Mouse (Mus musculus): Measurements from ENCODE around the gene Clip3. TPM values are rescaled to one million over a fixed set of nuclear protein-coding genes. Genes with fewer than 3 reads are reported as not detected.
A peak's percentile ranks its signal among the peaks of the same experiment; 100 is the strongest.

The Clip3 gene
- polyA plus RNA-seq, 1 experiment from 2014 or later: 124 TPM

DNA sequence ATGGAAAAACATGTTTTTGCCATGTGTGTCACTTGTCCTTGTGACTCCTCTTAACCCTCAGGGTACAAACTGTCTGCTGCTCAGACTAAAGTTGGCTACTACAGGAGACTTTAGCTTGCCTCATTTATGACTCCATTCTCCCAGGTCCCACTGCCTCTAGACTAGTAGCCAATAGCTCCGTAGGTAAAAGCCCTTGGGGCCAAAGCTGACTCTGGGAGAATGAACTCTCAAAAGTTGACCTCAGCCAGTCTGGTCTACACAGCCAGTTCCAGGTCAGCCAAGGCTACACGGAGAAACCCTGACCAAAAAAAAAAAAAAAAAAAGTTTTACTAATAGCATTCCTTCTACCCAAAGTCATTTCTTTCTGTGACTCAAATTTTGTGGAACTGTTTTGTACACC, 12.6 kb upstream of the Clip3 start:
- WGBS: 74% methylated on average over 2 of the region's 2 CpGs
- no peak for ATAC-seq
- Histone ChIP-seq H3K27ac (ENCODE audit: low read length) (no peak overlapping the region), H3K36me3 (ENCODE audit: control insufficient read depth, insufficient read depth, low read length) (no peaks in the 10 kb centered on the region), H3K27me3 (ENCODE audit: control insufficient read depth, insufficient read depth, low read depth, low read length) (no peaks in the 10 kb centered on the region), H3K9ac (ENCODE audit: low read depth, low read length) (no peak overlapping the region), H3K4me3 (ENCODE audit: low read depth, low read length) (no peak overlapping the region), H3K9me3 (replicated peaks; ENCODE audit: control insufficient read depth, low read length, poor library complexity, severe bottlenecking) (no peaks in the 10 kb centered on the region), H3K4me1 (ENCODE audit: control insufficient read depth, insufficient read depth, low read length) (peaks cover 6% of the 10 kb centered on the region; the same call in 1 of the 2 replicates), H3K4me2 (ENCODE audit: low read length) (no peak overlapping the region)

DNA sequence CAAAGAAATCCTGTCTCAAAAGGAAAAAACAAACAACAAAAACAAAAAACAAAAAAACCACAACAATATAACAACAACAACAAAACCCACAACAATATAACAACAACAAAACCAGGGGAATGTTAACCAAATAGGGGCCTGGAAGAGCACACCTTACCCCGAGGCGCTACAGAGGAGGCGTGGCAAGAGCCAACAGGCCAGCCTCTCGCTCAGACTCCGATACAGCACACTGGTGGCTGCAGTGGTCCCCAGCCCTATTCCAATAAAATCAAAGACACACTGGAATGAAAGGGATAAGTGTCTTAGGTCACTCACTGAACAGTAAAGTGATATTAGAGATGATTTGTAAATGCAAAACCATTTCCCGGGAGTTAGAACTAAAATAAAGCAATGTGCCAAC, 12.0 kb upstream of the Clip3 start:
- Histone ChIP-seq H3K4me1 (ENCODE audit: control insufficient read depth, insufficient read depth, low read length) (peaks cover 6% of the 10 kb centered on the region; the same call in 1 of the 2 replicates), H3K4me2 (ENCODE audit: low read length) (peak overlapping the region; percentile 97), H3K9ac (ENCODE audit: low read depth, low read length) (peak overlapping the region; percentile 56; the same call in 1 of the 2 replicates), H3K27me3 (ENCODE audit: control insufficient read depth, insufficient read depth, low read depth, low read length) (no peaks in the 10 kb centered on the region), H3K4me3 (ENCODE audit: low read depth, low read length) (peak overlapping the region; percentile 69), H3K27ac (ENCODE audit: low read length) (no peak overlapping the region), H3K36me3 (ENCODE audit: control insufficient read depth, insufficient read depth, low read length) (no peaks in the 10 kb centered on the region), H3K9me3 (replicated peaks; ENCODE audit: control insufficient read depth, low read length, poor library complexity, severe bottlenecking) (no peaks in the 10 kb centered on the region)
- WGBS: 0% methylated on average over 6 of the region's 6 CpGs
- no peak for ATAC-seq

DNA sequence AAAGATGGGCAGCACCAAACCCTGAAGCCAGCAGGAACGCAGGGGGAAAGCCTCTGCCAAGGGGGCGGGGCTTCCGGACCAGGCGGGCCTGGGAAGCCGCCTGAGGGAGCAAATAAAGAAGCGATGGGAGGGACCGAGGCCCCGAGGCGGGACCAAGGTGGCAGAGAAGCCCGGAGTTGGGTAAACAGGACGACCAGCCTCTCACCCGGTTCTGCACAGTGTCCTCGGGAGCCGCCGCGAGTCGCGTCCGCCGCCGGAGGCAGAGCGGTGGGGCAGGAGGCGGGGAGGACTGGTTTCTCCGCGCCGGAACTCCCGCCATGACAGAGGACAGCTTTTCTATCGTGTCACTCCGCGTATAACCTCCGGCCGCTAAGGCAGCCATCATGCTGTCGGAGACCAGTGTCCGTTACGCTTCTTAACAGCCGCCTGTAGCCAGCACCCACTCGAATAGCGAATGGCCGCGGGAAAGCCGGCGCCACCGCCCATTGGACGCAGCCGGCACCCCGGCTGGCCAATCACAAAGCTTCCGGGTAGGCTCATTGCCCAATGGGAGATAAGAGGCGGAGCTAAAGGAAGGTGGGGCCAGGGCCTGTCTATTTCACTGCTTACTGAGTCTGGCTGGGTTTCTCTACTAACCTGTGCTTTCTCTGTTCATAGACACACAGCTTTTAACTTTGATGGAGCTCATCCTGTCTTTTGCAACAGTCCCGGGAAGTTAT, 11.4 kb upstream of the Clip3 start, which contains the start of the genes Thap8 and Wdr62:
Gene Thap8, plus strand, starts transcription at position 144 of the 719 bp plus-strand sequence.
Gene Wdr62, minus strand, starts transcription at position 469 of the 719 bp plus-strand sequence.
- H3K27ac ChIP-seq (ENCODE audit: low read length): peak within 1 kb of the TSS; percentile 98
- no peaks in the 10 kb centered on the region for H3K9me3 ChIP-seq (replicated peaks; ENCODE audit: control insufficient read depth, low read length, poor library complexity, severe bottlenecking)
- peak within 1 kb of the TSS; percentile 97 for H3K4me2 ChIP-seq (ENCODE audit: low read length)
- peak within 1 kb of the TSS; percentile 69 for H3K4me3 ChIP-seq (ENCODE audit: low read depth, low read length)
- H3K36me3 ChIP-seq (ENCODE audit: control insufficient read depth, insufficient read depth, low read length): no peaks in the 10 kb centered on the region
- peaks cover 6% of the 10 kb centered on the region; the same call in 1 of the 2 replicates for H3K4me1 ChIP-seq (ENCODE audit: control insufficient read depth, insufficient read depth, low read length)
- H3K27me3 ChIP-seq (ENCODE audit: control insufficient read depth, insufficient read depth, low read depth, low read length): no peaks in the 10 kb centered on the region
- under 1% methylated on average over 49 of the region's 49 CpGs for WGBS
- peak; percentile 97 for ATAC-seq
- peak within 1 kb of the TSS; percentile 82 for H3K9ac ChIP-seq (ENCODE audit: low read depth, low read length)

DNA sequence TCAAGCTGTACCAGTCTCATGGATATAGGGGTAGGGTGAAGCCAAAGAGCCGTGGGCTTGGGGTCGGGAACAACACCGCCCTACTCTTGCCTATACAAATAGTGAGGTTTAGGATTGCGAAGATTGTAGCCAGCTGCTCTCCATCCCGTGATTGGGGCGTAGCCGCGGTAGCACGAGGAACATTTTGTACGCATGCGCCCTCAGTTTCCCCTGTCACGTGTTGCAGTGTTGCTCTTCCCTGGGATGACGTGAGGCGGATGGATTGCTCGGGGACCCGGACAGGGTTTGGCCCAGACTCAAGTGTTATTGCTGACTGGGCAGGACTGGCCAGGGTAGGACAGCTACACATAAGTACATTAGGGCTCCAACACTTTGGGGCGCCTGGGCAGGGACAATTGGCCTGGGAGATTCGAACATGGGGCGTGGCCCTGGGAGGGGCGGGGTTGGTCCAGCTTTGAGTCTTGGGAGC, 10.8 kb upstream of the Clip3 start:
- Histone ChIP-seq H3K4me2 (ENCODE audit: low read length) (peak overlapping the region; percentile 97), H3K36me3 (ENCODE audit: control insufficient read depth, insufficient read depth, low read length) (no peaks in the 10 kb centered on the region), H3K4me3 (ENCODE audit: low read depth, low read length) (peak overlapping the region; percentile 69), H3K27ac (ENCODE audit: low read length) (peak overlapping the region; percentile 98), H3K9ac (ENCODE audit: low read depth, low read length) (peak overlapping the region; percentile 82), H3K27me3 (ENCODE audit: control insufficient read depth, insufficient read depth, low read depth, low read length) (no peaks in the 10 kb centered on the region), H3K4me1 (ENCODE audit: control insufficient read depth, insufficient read depth, low read length) (peaks cover 6% of the 10 kb centered on the region; the same call in 1 of the 2 replicates), H3K9me3 (replicated peaks; ENCODE audit: control insufficient read depth, low read length, poor library complexity, severe bottlenecking) (no peaks in the 10 kb centered on the region)
- WGBS: under 1% methylated on average over 20 of the region's 20 CpGs
- ATAC-seq: peak; percentile 90

DNA sequence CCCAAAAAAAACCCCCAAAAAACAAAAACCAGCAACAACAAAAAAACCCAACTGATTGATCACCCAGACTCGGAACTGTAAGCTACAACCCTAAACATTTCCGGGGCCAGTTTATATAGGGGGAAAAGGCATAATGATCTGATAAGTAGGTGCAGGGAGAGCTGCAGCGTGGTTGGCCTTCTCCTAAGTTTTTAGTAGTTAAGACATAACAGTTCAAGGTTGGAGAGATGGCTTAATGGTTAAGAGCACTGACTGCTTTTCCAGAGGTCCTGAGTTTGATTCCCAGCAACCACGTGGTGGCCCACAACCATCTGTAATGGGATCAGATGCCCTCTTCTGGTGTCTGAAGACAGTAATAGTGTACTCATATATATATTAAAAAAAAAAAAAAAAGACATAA, 10.0 kb upstream of the Clip3 start:
- Histone ChIP-seq H3K9ac (ENCODE audit: low read depth, low read length) (no peak overlapping the region), H3K4me3 (ENCODE audit: low read depth, low read length) (no peak overlapping the region; the same call in 1 of the 2 replicates), H3K4me2 (ENCODE audit: low read length) (peak overlapping the region; percentile 97), H3K27ac (ENCODE audit: low read length) (peak overlapping the region; percentile 98), H3K27me3 (ENCODE audit: control insufficient read depth, insufficient read depth, low read depth, low read length) (no peaks in the 10 kb centered on the region), H3K9me3 (replicated peaks; ENCODE audit: control insufficient read depth, low read length, poor library complexity, severe bottlenecking) (no peaks in the 10 kb centered on the region), H3K36me3 (ENCODE audit: control insufficient read depth, insufficient read depth, low read length) (no peaks in the 10 kb centered on the region), H3K4me1 (ENCODE audit: control insufficient read depth, insufficient read depth, low read length) (peaks cover 6% of the 10 kb centered on the region; the same call in 1 of the 2 replicates)
- no peak for ATAC-seq
- 85% methylated on average over 4 of the region's 4 CpGs for WGBS

DNA sequence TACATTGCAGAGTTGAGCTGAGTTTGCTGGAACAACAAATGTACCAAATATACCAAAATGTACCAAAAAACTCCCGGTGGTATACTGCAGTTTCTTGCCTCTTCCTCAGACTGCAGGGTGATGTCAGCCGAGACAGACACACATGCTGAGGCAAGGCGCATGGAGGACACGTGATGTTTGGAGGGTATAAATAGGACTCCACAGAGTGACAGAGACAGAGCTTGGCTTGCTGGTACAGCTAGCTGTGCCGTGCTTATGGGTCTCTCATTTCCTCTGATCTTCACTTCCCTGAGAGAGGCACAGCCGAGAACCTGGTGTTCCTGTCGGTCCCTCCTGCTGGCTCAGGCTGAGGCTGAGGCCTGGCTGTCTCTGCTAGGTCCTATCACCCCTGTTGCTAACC, 8.8 kb upstream of the Clip3 start:
- Histone ChIP-seq H3K4me1 (ENCODE audit: control insufficient read depth, insufficient read depth, low read length) (peaks cover 6% of the 10 kb centered on the region; the same call in 1 of the 2 replicates), H3K9me3 (replicated peaks; ENCODE audit: control insufficient read depth, low read length, poor library complexity, severe bottlenecking) (no peaks in the 10 kb centered on the region), H3K27me3 (ENCODE audit: control insufficient read depth, insufficient read depth, low read depth, low read length) (no peaks in the 10 kb centered on the region), H3K36me3 (ENCODE audit: control insufficient read depth, insufficient read depth, low read length) (no peaks in the 10 kb centered on the region), H3K4me2 (ENCODE audit: low read length) (no peak overlapping the region), H3K4me3 (ENCODE audit: low read depth, low read length) (no peak overlapping the region), H3K27ac (ENCODE audit: low read length) (no peak overlapping the region), H3K9ac (ENCODE audit: low read depth, low read length) (no peak overlapping the region)
- 84% methylated on average over 7 of the region's 7 CpGs for WGBS
- ATAC-seq: no peak

DNA sequence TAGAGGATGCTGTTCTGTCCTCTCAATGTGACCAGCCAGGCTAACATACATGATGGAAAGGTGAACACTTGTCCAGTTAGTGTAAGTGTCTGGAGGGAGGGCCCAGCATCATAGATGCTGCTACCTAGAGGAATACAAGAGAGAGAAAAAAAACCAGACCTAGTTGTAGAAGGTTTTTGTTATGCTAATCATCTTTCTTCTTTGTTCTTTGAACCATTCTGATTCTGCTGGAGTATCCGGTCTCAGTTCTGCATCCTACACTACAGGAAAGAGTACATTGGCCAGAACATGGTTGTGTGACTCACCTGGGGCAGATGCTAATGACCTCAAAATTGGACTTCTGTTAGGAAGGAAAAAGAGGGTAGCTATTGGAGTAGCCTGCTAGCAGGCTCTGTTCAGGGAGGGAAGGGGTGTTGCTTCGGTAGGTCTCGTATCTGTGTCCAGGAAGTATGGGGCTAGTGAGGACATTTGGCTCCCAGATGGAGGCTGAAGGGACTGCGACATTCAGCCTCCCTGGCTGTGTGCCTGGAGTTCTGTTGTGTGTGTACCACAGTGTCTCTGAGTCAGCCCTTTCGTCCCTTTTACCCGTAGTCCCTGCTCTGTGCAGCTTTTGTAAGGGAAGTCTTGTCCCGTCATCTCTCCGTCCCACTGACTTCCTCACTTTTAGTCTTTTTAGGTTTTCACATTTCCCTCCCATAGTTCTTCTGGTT, 4.7 kb upstream of the Clip3 start:
- ATAC-seq: no peak
- Histone ChIP-seq H3K9ac (ENCODE audit: low read depth, low read length) (no peak overlapping the region), H3K36me3 (ENCODE audit: control insufficient read depth, insufficient read depth, low read length) (no peaks in the 10 kb centered on the region), H3K4me3 (ENCODE audit: low read depth, low read length) (no peak overlapping the region), H3K4me2 (ENCODE audit: low read length) (no peak overlapping the region), H3K27me3 (ENCODE audit: control insufficient read depth, insufficient read depth, low read depth, low read length) (no peaks in the 10 kb centered on the region), H3K4me1 (ENCODE audit: control insufficient read depth, insufficient read depth, low read length) (peaks cover 5% of the 10 kb centered on the region; the same call in 1 of the 2 replicates), H3K9me3 (replicated peaks; ENCODE audit: control insufficient read depth, low read length, poor library complexity, severe bottlenecking) (no peaks in the 10 kb centered on the region), H3K27ac (ENCODE audit: low read length) (no peak overlapping the region)
- WGBS: 66% methylated on average over 8 of the region's 8 CpGs

DNA sequence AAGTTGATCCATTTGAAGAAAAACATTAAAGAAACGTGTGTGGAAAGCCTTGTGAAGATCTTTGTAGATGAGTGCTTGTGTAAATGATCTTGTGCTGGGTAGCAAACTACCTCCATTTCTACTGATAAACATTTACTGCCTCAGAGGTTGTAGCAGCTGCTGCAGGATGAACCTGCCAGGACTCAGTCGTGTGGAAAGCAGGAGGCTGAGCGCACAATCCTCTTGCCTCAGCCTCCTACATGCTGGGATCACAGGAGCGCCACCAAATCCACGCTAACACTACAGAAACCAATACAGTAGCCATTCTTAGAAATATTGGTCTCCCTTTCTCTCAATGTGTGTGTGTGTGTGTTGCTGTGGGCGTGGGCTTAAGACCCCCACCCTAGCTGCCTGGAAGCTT, 3.5 kb upstream of the Clip3 start:
- 67% methylated on average over 6 of the region's 6 CpGs for WGBS
- Histone ChIP-seq H3K4me1 (ENCODE audit: control insufficient read depth, insufficient read depth, low read length) (peaks cover 12% of the 10 kb centered on the region), H3K27ac (ENCODE audit: low read length) (no peak overlapping the region), H3K36me3 (ENCODE audit: control insufficient read depth, insufficient read depth, low read length) (no peaks in the 10 kb centered on the region), H3K9me3 (replicated peaks; ENCODE audit: control insufficient read depth, low read length, poor library complexity, severe bottlenecking) (no peaks in the 10 kb centered on the region), H3K4me2 (ENCODE audit: low read length) (no peak overlapping the region), H3K9ac (ENCODE audit: low read depth, low read length) (no peak overlapping the region), H3K4me3 (ENCODE audit: low read depth, low read length) (no peak overlapping the region), H3K27me3 (ENCODE audit: control insufficient read depth, insufficient read depth, low read depth, low read length) (no peaks in the 10 kb centered on the region)
- ATAC-seq: no peak

Data from midbrain, embryonic 16.5 days (tissue).